Mouse (Mus musculus) left cerebral cortex, postnatal 4 days (tissue): ENCODE data around the gene Cox8a. TPM values are rescaled to one million over a fixed set of nuclear protein-coding genes. Genes with fewer than 3 reads are reported as not detected.

ENCODE experiments used
- DNase-seq: peaks from one replicate; pipeline ENCODE4 v3.0.0-alpha.2; 2022
- intact Hi-C: fragments of 180-260 bp; cut with DNase I; formaldehyde crosslinking; loops from one replicate; pipeline ENCODE4 v1.15.1; 2025
- total RNA-seq, 2 experiments: library from RNA; stranded (reverse); gene quantifications; 2 replicates each; pipeline ENCODE4 v1.2.3; 2021

Cox8a gene
- total RNA-seq, result 100 to 1,000 TPM; 469 to 499 TPM

GRCm38 (mm10) chr19:7217162-7217925, at the start of gene Cox8a:
Gene Cox8a (minus strand): TSS chr19:7217616.
- intact Hi-C loops, result no loop called here
- peak; percentile 97 for DNase-seq

DNA sequence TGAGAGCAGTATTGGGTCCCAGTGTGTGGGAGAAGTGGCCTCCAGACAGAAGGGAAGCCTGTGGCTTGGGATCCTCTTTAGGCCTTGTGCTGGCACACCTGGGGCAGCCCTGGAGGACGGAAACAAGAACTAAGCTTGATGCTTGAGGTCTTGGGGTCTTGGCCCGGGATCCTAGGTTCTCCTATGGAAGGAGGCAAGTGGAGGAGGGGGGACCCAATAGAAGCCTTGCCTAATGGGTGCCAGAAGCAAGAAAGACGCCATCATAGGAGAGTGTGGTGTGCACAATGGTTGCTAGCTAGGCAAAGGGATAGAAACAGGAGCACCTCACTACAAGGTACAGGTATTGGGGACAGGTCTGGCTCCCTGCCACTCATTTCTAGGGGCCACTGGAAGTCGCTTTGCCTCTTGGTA, 49.0 kb upstream of the Cox8a start:
- peak; percentile 44 for DNase-seq
- intact Hi-C loops, result loop anchor here (5.0 kb wide), 1 partner anchor 76 kb away; the partner anchor contains the start of gene Mark2

- peak; percentile 91 for DNase-seq
- intact Hi-C loops, result loop anchor here (5.0 kb wide), 1 partner anchor 77 kb away; the partner anchor contains the start of gene Mark2
Measured at GRCm38 (mm10) chr19:7265478-7266191, 48.2 kb upstream of the Cox8a start.

GRCm38 (mm10) chr19:7264766-7265331, 47.4 kb upstream of the Cox8a start:
- intact Hi-C loops, result loop anchor here (5.0 kb wide), 1 partner anchor 77 kb away; the partner anchor contains the start of gene Mark2
- DNase-seq, result peak; percentile 82

GRCm38 (mm10) chr19:7264088-7264765, 46.8 kb upstream of the Cox8a start:
- intact Hi-C loops, result no loop called here

GRCm38 (mm10) chr19:7262592-7262991, 45.2 kb upstream of the Cox8a start:
- no peak for DNase-seq
- intact Hi-C loops, result no loop called here

More at GRCm38 (mm10) chr19:7264088-7264765, 46.8 kb upstream of the Cox8a start:
- peak; percentile 82 for DNase-seq

GRCm38 (mm10) chr19:7261964-7262363, 44.5 kb upstream of the Cox8a start:
- intact Hi-C loops, result no loop called here
- DNase-seq, result no peak

GRCm38 (mm10) chr19:7261476-7261875, 44.1 kb upstream of the Cox8a start:
- DNase-seq, result no peak
- intact Hi-C loops, result no loop called here

DNA sequence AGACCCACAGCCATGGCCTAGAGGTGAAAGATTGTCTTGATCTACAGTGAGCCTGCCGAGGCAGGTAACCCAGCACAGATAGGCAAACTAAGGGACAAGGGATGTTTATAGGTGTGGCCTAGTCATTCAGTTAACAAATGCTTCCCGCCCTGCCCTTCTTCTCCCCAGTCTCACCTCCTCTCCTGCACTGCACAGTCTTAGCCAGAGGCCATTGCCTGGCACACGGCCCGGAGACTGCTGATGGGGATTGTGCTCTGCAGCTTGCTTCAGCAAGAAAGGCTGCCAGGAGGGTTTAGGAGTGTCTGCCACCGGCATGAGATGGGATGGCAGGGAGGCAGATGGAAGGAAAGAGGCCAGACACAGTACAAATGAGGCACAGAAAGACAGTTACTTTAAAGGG, 40.5 kb upstream of the Cox8a start:
- intact Hi-C loops, result no loop called here
- peak; percentile 92 for DNase-seq

- intact Hi-C loops, result no loop called here
- no peak for DNase-seq
Measured at GRCm38 (mm10) chr19:7246021-7246420, 28.6 kb upstream of the Cox8a start.

DNA sequence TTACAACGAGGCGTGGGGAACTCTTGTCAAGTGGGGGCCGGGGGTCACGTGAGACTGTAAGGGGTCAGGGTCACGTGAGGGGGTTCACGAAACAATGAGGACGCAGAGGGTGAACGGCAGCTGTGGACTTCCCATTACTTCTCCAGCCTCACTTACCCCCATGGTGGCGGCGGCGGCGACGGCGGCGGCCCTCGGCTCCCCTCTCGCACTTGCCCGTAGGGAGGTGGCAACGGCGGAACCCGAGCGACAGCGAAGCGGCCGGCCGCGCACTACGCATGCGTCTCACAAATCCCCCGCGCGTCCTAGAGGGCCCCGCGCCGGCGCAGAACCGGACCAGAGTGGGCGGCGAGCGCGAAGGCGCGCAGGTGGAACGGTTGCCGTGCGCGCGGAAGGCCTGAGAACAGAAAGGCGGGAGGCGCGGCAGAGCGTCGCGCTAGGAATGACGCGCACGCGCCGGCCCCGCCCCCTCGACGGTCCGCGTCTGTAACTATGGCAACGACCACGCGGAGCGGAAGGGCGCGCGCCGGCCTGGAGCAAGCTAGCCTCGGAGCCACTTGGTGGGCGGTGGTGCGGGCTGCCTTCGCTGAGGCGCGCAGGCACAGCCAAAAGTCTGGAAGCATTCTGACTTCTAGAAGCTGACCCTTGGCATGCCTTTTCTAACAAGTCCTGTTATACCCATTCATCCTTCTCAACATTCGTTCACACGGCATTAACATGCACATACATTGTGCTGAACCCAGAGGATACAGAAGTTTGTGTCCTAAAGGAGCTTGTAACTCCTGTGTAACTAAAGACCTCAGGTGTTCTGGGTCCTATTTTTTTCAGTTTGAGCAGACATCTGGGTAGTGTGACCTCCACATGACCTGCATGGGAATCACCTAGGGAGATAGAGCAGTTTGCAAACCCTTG, 23.6 kb upstream of the Cox8a start, which contains the start of gene Naa40:
TSS of gene Naa40 (minus strand) at position 402 of the 909 bp plus-strand sequence.
- peak; percentile 96 for DNase-seq
- intact Hi-C loops, result no loop called here

GRCm38 (mm10) chr19:7240291-7240690, 22.9 kb upstream of the Cox8a start:
- intact Hi-C loops, result no loop called here
- DNase-seq, result no peak

DNA sequence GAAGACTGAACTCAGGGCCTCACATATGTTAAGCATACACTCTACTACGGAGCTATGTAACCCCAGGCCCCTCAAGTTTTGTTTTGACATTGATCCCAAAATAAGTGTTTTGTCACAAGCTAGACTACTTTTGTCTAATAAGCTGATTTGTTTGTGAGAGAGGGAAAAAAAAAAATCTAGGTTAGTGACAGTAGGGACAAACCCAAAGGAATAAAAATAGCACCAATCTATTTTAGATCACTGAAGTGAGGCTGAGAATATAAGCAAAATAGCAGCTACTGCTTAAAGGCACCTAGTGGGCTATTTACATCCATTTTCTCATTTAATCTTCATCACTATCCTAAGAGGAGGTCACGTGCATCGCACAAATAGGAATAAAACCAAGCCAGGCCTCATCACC, 22.2 kb upstream of the Cox8a start:
- intact Hi-C loops, result no loop called here
- DNase-seq, result no peak

GRCm38 (mm10) chr19:7236742-7237141, 19.3 kb upstream of the Cox8a start:
- DNase-seq, result no peak
- intact Hi-C loops, result no loop called here

- DNase-seq, result no peak
- intact Hi-C loops, result no loop called here
Measured at GRCm38 (mm10) chr19:7236011-7236410, 18.6 kb upstream of the Cox8a start.

DNA sequence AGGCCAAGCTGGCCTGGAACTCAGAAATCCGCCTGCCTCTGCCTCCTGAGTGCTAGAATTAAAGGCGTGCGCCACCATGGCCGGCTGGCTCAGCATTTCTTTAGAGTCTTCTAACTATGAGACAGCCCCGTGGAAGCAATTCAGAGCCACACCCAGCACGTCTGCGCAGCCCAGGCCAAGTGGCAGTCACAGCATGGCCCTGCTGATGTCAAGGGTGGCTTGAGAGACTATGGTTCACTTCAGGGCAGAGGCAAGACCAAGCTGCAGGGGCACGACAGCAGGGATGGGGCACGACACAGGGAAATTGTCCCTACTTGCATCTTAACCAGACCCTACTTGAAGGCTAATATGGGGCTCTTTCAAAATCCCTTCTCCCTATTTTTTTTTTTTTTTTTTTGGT, 18.0 kb upstream of the Cox8a start:
- no peak for DNase-seq
- intact Hi-C loops, result loop anchor here (1.0 kb wide), 1 partner anchor 110 kb away; no protein-coding TSS in a partner anchor

DNA sequence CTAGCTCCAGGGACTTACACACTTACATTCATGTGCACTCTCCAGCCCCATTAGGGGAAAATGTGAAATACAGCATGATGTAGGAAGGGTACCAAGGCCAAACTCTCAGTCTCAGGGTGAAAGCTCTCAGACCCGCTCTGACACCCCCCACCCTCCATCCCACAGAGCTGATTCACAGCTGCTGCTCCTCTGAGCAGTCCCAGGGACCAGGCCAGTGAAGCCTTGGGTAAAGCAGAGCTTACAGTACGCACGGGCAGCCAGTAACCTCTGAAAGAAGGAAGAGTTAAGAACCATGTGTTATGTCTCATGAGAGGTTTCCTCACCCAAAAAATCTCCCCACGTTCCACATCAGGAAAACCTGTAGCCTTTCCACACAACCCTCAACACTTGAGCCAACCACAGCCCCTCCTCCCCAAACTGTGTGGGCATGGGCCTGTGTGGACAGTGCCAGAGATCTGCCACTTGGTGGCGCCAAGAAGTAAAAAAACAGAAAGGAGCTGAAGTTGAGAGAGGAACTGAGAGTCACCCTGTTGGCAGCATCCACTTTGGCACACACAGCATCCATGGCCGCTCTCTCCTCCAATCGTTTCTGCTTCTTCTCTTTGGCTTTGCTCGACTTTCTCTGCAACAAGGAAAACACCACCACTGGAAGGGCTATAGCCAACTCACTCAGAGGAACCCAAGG, 17.3 kb upstream of the Cox8a start:
- DNase-seq, result peak; percentile 88
- intact Hi-C loops, result loop anchor here (1.0 kb wide), 1 partner anchor 111 kb away; no protein-coding TSS in a partner anchor

DNA sequence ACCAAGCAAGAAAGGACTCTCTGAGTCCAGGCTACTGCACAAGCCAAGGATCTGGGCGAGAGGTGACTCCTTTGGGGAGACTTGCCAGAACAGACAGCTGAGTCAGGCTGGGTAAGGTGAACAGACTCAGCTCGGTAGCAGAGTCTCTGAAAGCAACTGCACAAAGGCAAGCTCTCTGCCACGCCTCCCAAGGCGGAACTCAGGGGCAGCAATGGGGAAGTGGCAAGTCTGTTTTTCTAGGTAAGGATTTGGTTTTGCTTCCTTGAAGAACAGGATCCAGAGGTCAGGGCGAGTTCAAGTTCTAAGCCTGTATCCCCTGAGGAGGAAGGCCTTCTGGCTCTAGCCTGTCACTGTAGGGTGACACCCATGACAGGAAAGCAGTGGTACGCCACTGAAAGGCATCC, 9.1 kb upstream of the Cox8a start:
- intact Hi-C loops, result no loop called here
- no peak for DNase-seq

- intact Hi-C loops, result no loop called here
- DNase-seq, result no peak
Measured at GRCm38 (mm10) chr19:7225096-7225690, 7.8 kb upstream of the Cox8a start.
